Mouse (Mus musculus): Measurements from ENCODE around the gene Prr12. TPM values are rescaled to one million over a fixed set of nuclear protein-coding genes. Genes with fewer than 3 reads are reported as not detected.
"Not testable (repeated sequence)": the region's sequence is repeated elsewhere in the genome, so short reads cannot be mapped to it uniquely, and the experiment has no call there.

The Prr12 gene
- polyA plus RNA-seq, 1 experiment from 2014 or later: 17.7 TPM

GRCm38 (mm10) chr7:45030857-45031256 lies 21.8 kb downstream of the Prr12 start:
- no peaks in the 10 kb centered on the region for H3K79me2 ChIP-seq (ENCODE audit: inconsistent target)
- H3K27ac ChIP-seq: no peak overlapping the region
- H3K36me3 ChIP-seq (ENCODE audit: inconsistent target): peaks cover 78% of the 10 kb centered on the region
- WGBS (ENCODE audit: missing documents): 99% methylated on average over 8 of the region's 8 CpGs
- no peak overlapping the region for H3K4me3 ChIP-seq (ENCODE audit: inconsistent target)

- no peak overlapping the region for H3K27ac ChIP-seq
- 94% methylated on average over 6 of the region's 6 CpGs for WGBS (ENCODE audit: missing documents)
- H3K79me2 ChIP-seq (ENCODE audit: inconsistent target): no peaks in the 10 kb centered on the region
- H3K36me3 ChIP-seq (ENCODE audit: inconsistent target): peaks cover 69% of the 10 kb centered on the region
- no peak overlapping the region for H3K4me3 ChIP-seq (ENCODE audit: inconsistent target)
Measured at GRCm38 (mm10) chr7:45029995-45030394, 22.7 kb downstream of the Prr12 start.

- H3K79me2 ChIP-seq (ENCODE audit: inconsistent target): no peaks in the 10 kb centered on the region
- H3K36me3 ChIP-seq (ENCODE audit: inconsistent target): peaks cover 53% of the 10 kb centered on the region
- no peak overlapping the region for H3K27ac ChIP-seq
- WGBS (ENCODE audit: missing documents): 95% methylated on average over 11 of the region's 11 CpGs
- H3K4me3 ChIP-seq (ENCODE audit: inconsistent target): no peak overlapping the region
Measured at GRCm38 (mm10) chr7:45028351-45028750, 24.3 kb downstream of the Prr12 start.

- WGBS (ENCODE audit: missing documents): 88% methylated on average over 9 of the region's 9 CpGs
- no peak overlapping the region for H3K27ac ChIP-seq
- H3K36me3 ChIP-seq (ENCODE audit: inconsistent target): peaks cover 47% of the 10 kb centered on the region
- H3K79me2 ChIP-seq (ENCODE audit: inconsistent target): no peaks in the 10 kb centered on the region
- H3K4me3 ChIP-seq (ENCODE audit: inconsistent target): no peak overlapping the region
Measured at GRCm38 (mm10) chr7:45027761-45028160, 24.9 kb downstream of the Prr12 start.

GRCm38 (mm10) chr7:45026256-45026655 lies 26.4 kb downstream of the Prr12 start:
- H3K4me3 ChIP-seq (ENCODE audit: inconsistent target): no peak overlapping the region
- WGBS (ENCODE audit: missing documents): 92% methylated on average over 2 of the region's 2 CpGs
- peaks cover 37% of the 10 kb centered on the region for H3K36me3 ChIP-seq (ENCODE audit: inconsistent target)
- H3K79me2 ChIP-seq (ENCODE audit: inconsistent target): no peaks in the 10 kb centered on the region
- no peak overlapping the region for H3K27ac ChIP-seq

GRCm38 (mm10) chr7:45025601-45026220 lies 27.0 kb downstream of the Prr12 start:
- H3K36me3 ChIP-seq (ENCODE audit: inconsistent target): peaks cover 37% of the 10 kb centered on the region
- no peaks in the 10 kb centered on the region for H3K79me2 ChIP-seq (ENCODE audit: inconsistent target)
- H3K27ac ChIP-seq: no peak overlapping the region
- H3K4me3 ChIP-seq (ENCODE audit: inconsistent target): no peak overlapping the region
- 66% methylated on average over 8 of the region's 8 CpGs for WGBS (ENCODE audit: missing documents)

GRCm38 (mm10) chr7:45024281-45025248 lies 28.1 kb downstream of the Prr12 start:
- WGBS (ENCODE audit: missing documents): 81% methylated on average over 15 of the region's 15 CpGs
- H3K4me3 ChIP-seq (ENCODE audit: inconsistent target): no peak overlapping the region
- H3K79me2 ChIP-seq (ENCODE audit: inconsistent target): no peaks in the 10 kb centered on the region
- H3K27ac ChIP-seq: no peak overlapping the region
- H3K36me3 ChIP-seq (ENCODE audit: inconsistent target): peaks cover 31% of the 10 kb centered on the region; the same call in 1 of the 2 replicates

- WGBS (ENCODE audit: missing documents): 64% methylated on average over 5 of the region's 5 CpGs
- not testable (repeated sequence) for H3K27ac ChIP-seq; H3K4me3 ChIP-seq (ENCODE audit: inconsistent target); H3K79me2 ChIP-seq (ENCODE audit: inconsistent target)
- H3K36me3 ChIP-seq (ENCODE audit: inconsistent target): peaks cover 25% of the 10 kb centered on the region; the same call in 1 of the 2 replicates
Measured at GRCm38 (mm10) chr7:45023711-45024110, 29.0 kb downstream of the Prr12 start.

GRCm38 (mm10) chr7:45020225-45020624 lies 32.5 kb downstream of the Prr12 start:
- Histone ChIP-seq H3K36me3 (ENCODE audit: inconsistent target) (peaks cover 13% of the 10 kb centered on the region; the same call in 1 of the 2 replicates), H3K27ac (no peak overlapping the region), H3K79me2 (ENCODE audit: inconsistent target) (peaks cover 5% of the 10 kb centered on the region), H3K4me3 (ENCODE audit: inconsistent target) (no peak overlapping the region)
- WGBS (ENCODE audit: missing documents): 92% methylated on average over 9 of the region's 9 CpGs

- Histone ChIP-seq H3K79me2 (ENCODE audit: inconsistent target) (peaks cover 16% of the 10 kb centered on the region), H3K4me3 (ENCODE audit: inconsistent target) (peak overlapping the region; percentile 60; the same call in 1 of the 2 replicates), H3K27ac (0 out of 2 replicates have a peak overlapping the region, but pooled peaks have one; percentile 51), H3K36me3 (ENCODE audit: inconsistent target) (peaks cover 13% of the 10 kb centered on the region; the same call in 1 of the 2 replicates)
- 44% methylated on average over 7 of the region's 8 CpGs for WGBS (ENCODE audit: missing documents)
Measured at GRCm38 (mm10) chr7:45019031-45019571, 33.6 kb downstream of the Prr12 start.

GRCm38 (mm10) chr7:45017242-45018061 lies 35.2 kb downstream of the Prr12 start, which contains the start of gene Rras:
Gene Rras, plus strand, starts transcription at chr7:45017961.
- H3K79me2 ChIP-seq (ENCODE audit: inconsistent target): peaks cover 33% of the 10 kb centered on the region

GRCm38 (mm10) chr7:45016761-45017160 lies 35.9 kb downstream of the Prr12 start:
- Histone ChIP-seq H3K27ac (peak overlapping the region; percentile 90), H3K79me2 (ENCODE audit: inconsistent target) (peaks cover 40% of the 10 kb centered on the region), H3K36me3 (ENCODE audit: inconsistent target) (peaks cover 31% of the 10 kb centered on the region; the same call in 1 of the 2 replicates), H3K4me3 (ENCODE audit: inconsistent target) (peak overlapping the region; percentile 57)
- WGBS (ENCODE audit: missing documents): 0% methylated on average over 4 of the region's 4 CpGs

More at GRCm38 (mm10) chr7:45017242-45018061, 35.2 kb downstream of the Prr12 start, which contains the start of gene Rras:
- Histone ChIP-seq H3K27ac (peak within 1 kb of the TSS; percentile 90), H3K36me3 (ENCODE audit: inconsistent target) (peaks cover 24% of the 10 kb centered on the region; the same call in 1 of the 2 replicates), H3K4me3 (ENCODE audit: inconsistent target) (peak within 1 kb of the TSS; percentile 60)
- WGBS (ENCODE audit: missing documents): 2% methylated on average over 35 of the region's 36 CpGs

- WGBS (ENCODE audit: missing documents): under 1% methylated on average over 69 of the region's 69 CpGs
- H3K36me3 ChIP-seq (ENCODE audit: inconsistent target): peaks cover 33% of the 10 kb centered on the region; the same call in 1 of the 2 replicates
- peak within 1 kb of the TSS; percentile 91 for H3K4me3 ChIP-seq (ENCODE audit: inconsistent target)
- H3K27ac ChIP-seq: peak within 1 kb of the TSS; percentile 90
- H3K79me2 ChIP-seq (ENCODE audit: inconsistent target): peaks cover 45% of the 10 kb centered on the region
Measured at GRCm38 (mm10) chr7:45015957-45016612, 36.6 kb downstream of the Prr12 start, which contains the start of gene Scaf1. Gene Scaf1, minus strand, starts transcription at chr7:45016363.
